Mouse (Mus musculus) hindbrain, embryonic 15.5 days (tissue): Measurements from ENCODE around the gene Hist1h3a. TPM values are rescaled to one million over a fixed set of nuclear protein-coding genes. Genes with fewer than 3 reads are reported as not detected.

Experiments
- ATAC-seq: fragments of 200-750 bp; cut with Nextera tagmentation; 2 replicates; pipeline ENCODE4 v1.8.0; 2017; ENCODE audit warnings: low read depth, moderate number of reproducible peaks, moderate TSS enrichment; ENCODE audit not compliant: low FRiP score
- H3K27ac ChIP-seq: fragments of 300-500 bp; sonication (generic); replicated peaks from 2 replicates; pipeline ENCODE4 v1.5.1; 2015; ENCODE audit warnings: mild to moderate bottlenecking, inconsistent platforms
- H3K27me3 ChIP-seq: fragments of 300-500 bp; sonication (generic); 2 replicates; pipeline ENCODE4 v1.6.1; 2015; ENCODE audit warnings: control low read depth, inconsistent platforms
- H3K36me3 ChIP-seq: fragments of 300-500 bp; sonication (generic); 2 replicates; pipeline ENCODE4 v1.6.1; 2015; ENCODE audit warnings: control low read depth, inconsistent platforms
- H3K4me1 ChIP-seq: fragments of 300-500 bp; sonication (generic); replicated peaks from 2 replicates; pipeline ENCODE4 v1.6.1; 2015; ENCODE audit warnings: control low read depth, inconsistent platforms
- H3K4me2 ChIP-seq: fragments of 300-500 bp; sonication (generic); 2 replicates; pipeline ENCODE4 v1.6.1; 2015; ENCODE audit warnings: moderate library complexity, mild to moderate bottlenecking, inconsistent platforms
- H3K4me3 ChIP-seq: fragments of 300-500 bp; sonication (generic); 2 replicates; pipeline ENCODE4 v1.5.1; 2015; ENCODE audit warnings: mild to moderate bottlenecking, inconsistent platforms
- H3K9ac ChIP-seq: fragments of 300-500 bp; sonication (generic); 2 replicates; pipeline ENCODE4 v1.6.1; 2015; ENCODE audit warnings: inconsistent platforms
- H3K9me3 ChIP-seq: fragments of 300-500 bp; sonication (generic); 2 replicates; pipeline ENCODE4 v1.6.1; 2016; ENCODE audit warnings: control low read depth, inconsistent platforms
- WGBS: fragments of 180-500 bp; shearing (Covaris S2); methylation state at CpG from one replicate; pipeline ENCODE4 v1.1.7; 2015; 5-methylcytosine and 5-hydroxymethylcytosine counted together
- microRNA-seq: library from miRNA; unstranded; fragments of <30 nt; microRNA quantifications from one replicate; pipeline ENCODE4, GENCODE M21; 2016
- polyA plus RNA-seq: library from polyadenylated mRNA; unstranded; fragments of >200 nt; fragmentation: Nextera tagmentation; extraction: Ambion mirVana; gene quantifications from 2 replicates; pipeline ENCODE4 v1.2.1, GENCODE M21; 2015

Hist1h3a gene
- polyA plus RNA-seq, 1 experiment from 2014 or later = 0.35 TPM

- H3K9ac ChIP-seq = no peak overlapping the region
- no peak overlapping the region for H3K4me2 ChIP-seq
- WGBS = 88% methylated on average over 5 of the region's 5 CpGs
- ATAC-seq = no peak
- no peaks in the 10 kb centered on the region for H3K4me1 ChIP-seq
- no peaks in the 10 kb centered on the region for H3K9me3 ChIP-seq
- H3K36me3 ChIP-seq = no peaks in the 10 kb centered on the region
- no peak overlapping the region for H3K27ac ChIP-seq
- no peaks in the 10 kb centered on the region for H3K27me3 ChIP-seq
- H3K4me3 ChIP-seq = no peak overlapping the region
These were observed 45.7 kb downstream of the Hist1h3a start for GRCm38 (mm10) chr13:23716261-23717042.

Small RNAs within 50 kb of the gene (microRNA-seq; reads per million reads assigned to microRNA genes)
- gene Gm44314 (not detected), gene Gm44484 (not detected)

Other genes starting within 250 kb of the Hist1h3a start
- 1.7 and 2.7 TPM in 2 replicates for gene Hist1h4h, start 231.3 kb downstream of the Hist1h3a start, polyA plus RNA-seq
- gene Hist1h2af, start 228.5 kb downstream of the Hist1h3a start, polyA plus RNA-seq = 0.82 and 2.1 TPM in 2 replicates
- gene Hist1h3g, start 227.0 kb downstream of the Hist1h3a start, polyA plus RNA-seq = 0.85 and 1.2 TPM in 2 replicates
- 0.17 and 0.19 TPM in 2 replicates for gene Hist1h2bh, start 219.0 kb downstream of the Hist1h3a start, polyA plus RNA-seq
- gene Hist1h3f, start 218.3 kb downstream of the Hist1h3a start, polyA plus RNA-seq = 0.21 and 0.62 TPM in 2 replicates
- gene Hist1h4f, start 210.7 kb downstream of the Hist1h3a start, polyA plus RNA-seq = not detected in 2 replicates
- 0.10 and 0.12 TPM in 2 replicates for gene Hist1h1d, start 209.1 kb downstream of the Hist1h3a start, polyA plus RNA-seq
- 1.5 and 2.0 TPM in 2 replicates for gene Hist1h3e, start 200.0 kb downstream of the Hist1h3a start, polyA plus RNA-seq
- gene Hist1h2ae, start 191.2 kb downstream of the Hist1h3a start, polyA plus RNA-seq = 15.9 and 27.4 TPM in 2 replicates
- gene Hist1h2bg, start 191.0 kb downstream of the Hist1h3a start, polyA plus RNA-seq = 2.5 and 3.1 TPM in 2 replicates
- gene Hist1h2bf, start 188.2 kb downstream of the Hist1h3a start, polyA plus RNA-seq = 0.76 and 2.0 TPM in 2 replicates
- gene Hist1h2ad, start 188.0 kb downstream of the Hist1h3a start, polyA plus RNA-seq = not detected in 2 replicates
- gene Hist1h3d, start 186.6 kb downstream of the Hist1h3a start, polyA plus RNA-seq = 1.2 and 2.0 TPM in 2 replicates
- 35.1 and 51.2 TPM in 2 replicates for gene Hist1h4d, start 180.8 kb downstream of the Hist1h3a start, polyA plus RNA-seq
- 1.5 and 1.7 TPM in 2 replicates for gene Hist1h2be, start 141.3 kb downstream of the Hist1h3a start, polyA plus RNA-seq
- gene Hist1h1e, start 139.8 kb downstream of the Hist1h3a start, polyA plus RNA-seq = 4.8 and 8.8 TPM in 2 replicates
- gene Hist1h2ac, start 78.4 kb downstream of the Hist1h3a start, polyA plus RNA-seq = 0.34 and 0.38 TPM in 2 replicates
- gene Hist1h2bc, start 78.2 kb downstream of the Hist1h3a start, polyA plus RNA-seq = 19.3 and 25.4 TPM in 2 replicates
- gene Hist1h1t, start 66.6 kb downstream of the Hist1h3a start, polyA plus RNA-seq = not detected in 2 replicates
- gene Hist1h4c, start 63.9 kb downstream of the Hist1h3a start, polyA plus RNA-seq = 2.3 and 2.7 TPM in 2 replicates
- gene Hfe, start 51.5 kb downstream of the Hist1h3a start, polyA plus RNA-seq = 4.5 and 5.1 TPM in 2 replicates
- 7.7 and 10.4 TPM in 2 replicates for gene Hist1h1c, start 23.6 kb downstream of the Hist1h3a start, polyA plus RNA-seq
- 1.1 and 1.6 TPM in 2 replicates for gene Hist1h3c, start 16.8 kb downstream of the Hist1h3a start, polyA plus RNA-seq
- gene Hist1h2bb, start 15.7 kb downstream of the Hist1h3a start, polyA plus RNA-seq = 0.54 TPM in 1 of 2 replicates, not detected in the other
- 7.4 and 9.8 TPM in 2 replicates for gene Hist1h2ab, start 11.3 kb downstream of the Hist1h3a start, polyA plus RNA-seq
- 1.8 and 3.1 TPM in 2 replicates for gene Hist1h3b, start 10.1 kb downstream of the Hist1h3a start, polyA plus RNA-seq
- 1.1 and 1.9 TPM in 2 replicates for gene Hist1h4b, start 5.4 kb downstream of the Hist1h3a start, polyA plus RNA-seq
- 0.32 and 0.51 TPM in 2 replicates for gene Hist1h4a, start 1.2 kb downstream of the Hist1h3a start, polyA plus RNA-seq
- gene Hist1h1a, start 1.3 kb upstream of the Hist1h3a start, polyA plus RNA-seq = 0.75 and 0.84 TPM in 2 replicates
- 0.10 TPM in 1 of 2 replicates, not detected in the other for gene Trim38, start 7.5 kb upstream of the Hist1h3a start, polyA plus RNA-seq
- not detected in 2 replicates for gene Slc17a2, start 44.6 kb upstream of the Hist1h3a start, polyA plus RNA-seq
- not detected in 2 replicates for gene Slc17a3, start 77.0 kb upstream of the Hist1h3a start, polyA plus RNA-seq
- gene Slc17a1, start 105.4 kb upstream of the Hist1h3a start, polyA plus RNA-seq = not detected in 2 replicates
- not detected in 2 replicates for gene Slc17a4, start 152.6 kb upstream of the Hist1h3a start, polyA plus RNA-seq
- gene Hist1h2ba, start 171.8 kb upstream of the Hist1h3a start, polyA plus RNA-seq = not detected in 2 replicates
- gene Hist1h2aa, start 172.1 kb upstream of the Hist1h3a start, polyA plus RNA-seq = not detected in 2 replicates
- gene Scgn, start 228.8 kb upstream of the Hist1h3a start, polyA plus RNA-seq = 0.88 and 1.6 TPM in 2 replicates